In genomic region chr7:102333741-102334140, GRCm38 (mm10) we compare ENCODE assay signal across 16 mouse cellular contexts.
DNase-seq lines count a peak whose midpoint lies in the region; ATAC-seq and TF ChIP-seq lines count a peak whose summit lies in the region.
"Had no signal": no experiment of that assay in that cellular context is flagged by ENCODE, and none has a peak within 500 bp of the region (broad histone marks: within the 10 kb centered on the region; RNA-seq: fewer than 3 reads in every experiment).

No protein-coding gene starts in this region.

- peak overlapping the region; percentile 45 for H3K27ac ChIP-seq in heart, adult 2 months
- H3K27ac ChIP-seq: forebrain, embryonic 10.5 days; left cerebral cortex, adult 2 months; liver, embryonic 13.5 days had no signal

- TF ChIP-seq EP300 in heart, adult 2 months (IDR thresholded peaks at IDR 0.05; ENCODE audit: insufficient read depth, low read depth, low read length), result no peak

- peak in 1 of 2 experiments; percentile 28 for DNase-seq in heart, adult 2 months
- DNase-seq in heart, postnatal 4 days, result no peak
- peak; percentile 36 for DNase-seq in 416B (ENCODE audit: low read depth)
- peak; percentile 23 to 43 for DNase-seq in heart, postnatal 10 days
- DNase-seq in gastrocnemius, adult 8-10 months (ENCODE audit: low spot score in 2 of 2), result no peak
- DNase-seq: cerebellum, postnatal 10 days; gastrocnemius, postnatal 10 days; liver, embryonic 13.5 days; right cerebral cortex, postnatal 25 days had no signal

- H3K36me3 ChIP-seq in heart, adult 2 months (ENCODE audit: control insufficient read depth, insufficient read depth, low read length), result peaks cover 7% of the 10 kb centered on the region; the same call in 1 of the 2 replicates
- H3K36me3 ChIP-seq: forebrain, embryonic 10.5 days; liver, embryonic 13.5 days had no signal

- H3K4me1 ChIP-seq in heart, adult 2 months (ENCODE audit: control insufficient read depth, insufficient read depth, low read length), result peaks cover 9% of the 10 kb centered on the region
- H3K4me1 ChIP-seq: forebrain, embryonic 10.5 days had no signal

- H3K27me3 ChIP-seq in heart, adult 2 months (ENCODE audit: control insufficient read depth, insufficient read depth, low read length), result no peaks in the 10 kb centered on the region
- H3K27me3 ChIP-seq: liver, embryonic 13.5 days; Patski had no signal

- TF ChIP-seq POLR2A in heart, adult 2 months (IDR thresholded peaks at IDR 0.05; ENCODE audit: insufficient read depth, low read depth, low read length), result no peak

- no peaks in the 10 kb centered on the region for H3K79me2 ChIP-seq in heart, adult 2 months (replicated peaks; ENCODE audit: control insufficient read depth, insufficient read depth, low read length)

- intact Hi-C loops in heart, adult 2 months (cut with DNase I), result no loop called here
- intact Hi-C loops in heart, postnatal 10 days (cut with DNase I), result no loop called here

- WGBS in heart, adult 2 months, result 20% methylated on average over 4 of the region's 4 CpGs

- no peak for TF ChIP-seq CTCF in heart, adult 2 months (IDR thresholded peaks at IDR 0.05)

- ATAC-seq in granulocyte monocyte progenitor cell, adult 5-6 weeks (replicated peaks; ENCODE audit: poor library complexity, severe bottlenecking), result 0 out of 2 replicates have a peak, but pooled peaks have one; percentile 27
- no peak for ATAC-seq in megakaryocyte-erythroid progenitor cell, adult 5-6 weeks (replicated peaks; ENCODE audit: low FRiP score, low TSS enrichment, poor library complexity, severe bottlenecking)
- ATAC-seq in frontal cortex, adult (ENCODE audit: low TSS enrichment), result no peak
- ATAC-seq: hindbrain, embryonic 16.5 days; Patski had no signal

- no peak overlapping the region for H3K9ac ChIP-seq in heart, adult 2 months (ENCODE audit: low read depth, low read length)
- H3K9ac ChIP-seq: liver, embryonic 13.5 days had no signal

- H3K4me3 ChIP-seq in heart, adult 2 months, result no peak overlapping the region
- H3K4me3 ChIP-seq: forebrain, embryonic 10.5 days; left cerebral cortex, adult 2 months; liver, embryonic 13.5 days had no signal

Comparison
In these comparisons a context has a peak if more than half of its experiments do, and no peak if none do; other contexts are left out.
1. DNase-seq: peak in 416B (single experiment) and heart, postnatal 10 days (2 of 2); none in heart, postnatal 4 days (single experiment) and gastrocnemius, adult 8-10 months (0 of 2).